Mouse (Mus musculus): ENCODE data around the gene Klhl23.

The Klhl23 gene

GRCm38 (mm10) chr2:69830116-69830515 is 8.4 kb downstream of the Klhl23 start:
- DNase-seq: no peak

- no peak for DNase-seq
These were observed 15.7 kb downstream of the Klhl23 start for GRCm38 (mm10) chr2:69837244-69837967.

GRCm38 (mm10) chr2:69837996-69838395 is 16.3 kb downstream of the Klhl23 start:
- DNase-seq: no peak

DNA sequence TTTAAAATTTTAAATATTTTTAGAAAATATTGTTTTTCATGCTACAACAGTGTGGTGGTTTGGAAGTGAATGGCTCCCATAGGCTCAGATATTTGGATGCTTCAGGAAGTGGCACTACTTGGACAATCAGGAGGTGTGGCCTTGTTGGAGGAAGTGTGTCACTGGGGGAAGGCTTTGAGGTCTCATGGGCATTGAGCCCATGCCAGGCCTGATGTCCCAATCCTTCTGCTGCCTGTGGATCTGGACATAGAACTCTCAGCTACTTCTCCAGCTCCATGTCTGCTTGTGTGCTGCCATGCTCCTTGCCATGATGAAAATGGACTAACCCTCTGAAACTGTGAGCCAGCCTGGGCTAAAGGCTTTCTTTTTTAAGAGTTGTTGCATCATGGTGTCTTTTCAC is 17.0 kb downstream of the Klhl23 start:
- no peak for DNase-seq

DNA sequence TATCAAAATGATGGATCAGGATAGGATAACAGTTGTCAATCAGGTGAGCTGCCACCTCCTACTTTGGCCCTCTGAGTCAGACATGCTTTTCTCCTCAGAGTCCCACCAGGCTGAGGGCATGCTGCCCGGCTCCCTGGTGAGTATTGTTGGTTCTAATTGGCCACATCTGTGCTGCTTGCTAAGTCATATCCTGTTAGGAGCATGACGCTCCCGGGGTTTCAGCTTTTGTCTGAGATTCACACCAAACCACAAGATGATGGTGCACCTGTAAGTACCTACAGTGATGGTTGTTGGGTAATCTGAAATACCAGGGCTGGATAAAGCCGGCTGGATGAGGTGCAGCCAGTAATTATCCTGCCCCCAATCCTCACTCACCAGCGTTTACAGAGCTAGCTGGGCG is 18.5 kb downstream of the Klhl23 start:
- DNase-seq: no peak

DNA sequence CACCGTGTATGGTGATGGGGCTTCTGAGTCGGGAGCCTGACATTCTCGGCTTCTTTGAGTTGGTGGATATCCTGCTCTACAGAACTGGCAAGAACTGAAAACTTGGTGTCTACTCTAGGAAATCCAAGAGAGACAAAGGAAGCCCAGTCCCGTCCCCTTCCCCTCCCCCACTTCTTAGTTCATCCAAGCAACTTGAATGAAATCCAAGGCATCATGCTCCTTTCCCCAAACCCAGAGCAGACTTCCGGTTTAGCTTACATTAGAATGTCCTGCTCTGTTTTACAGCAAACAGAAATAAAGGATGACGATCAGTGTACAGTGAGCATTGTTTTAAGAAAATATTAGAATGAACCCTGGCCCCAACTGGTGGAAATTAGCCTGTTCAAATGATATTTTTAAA is 27.5 kb downstream of the Klhl23 start:
- DNase-seq: peak in 1 of 2 experiments; percentile 31

- DNase-seq: no peak
These were observed 29.8 kb downstream of the Klhl23 start for GRCm38 (mm10) chr2:69851427-69852058.

DNA sequence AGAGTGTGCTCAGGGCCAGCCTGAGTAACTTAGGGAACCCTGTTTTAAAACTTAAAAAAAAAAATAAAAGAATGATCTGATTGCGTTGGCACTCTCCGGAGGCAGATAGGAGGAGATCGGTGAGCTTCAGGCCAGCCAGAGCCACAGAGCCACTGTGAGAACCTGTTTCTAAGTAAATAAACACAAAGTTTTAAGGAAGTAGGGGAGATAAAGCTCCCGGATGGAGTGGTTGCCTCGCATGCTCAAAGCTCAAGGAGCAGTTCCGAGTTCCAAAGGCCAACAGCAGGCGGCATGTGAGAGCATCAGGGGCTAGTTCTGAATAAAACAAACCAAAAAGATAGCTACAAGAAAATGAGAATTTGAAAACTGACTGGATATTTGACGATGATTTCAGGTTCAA is 34.6 kb downstream of the Klhl23 start:
- DNase-seq: no peak

DNA sequence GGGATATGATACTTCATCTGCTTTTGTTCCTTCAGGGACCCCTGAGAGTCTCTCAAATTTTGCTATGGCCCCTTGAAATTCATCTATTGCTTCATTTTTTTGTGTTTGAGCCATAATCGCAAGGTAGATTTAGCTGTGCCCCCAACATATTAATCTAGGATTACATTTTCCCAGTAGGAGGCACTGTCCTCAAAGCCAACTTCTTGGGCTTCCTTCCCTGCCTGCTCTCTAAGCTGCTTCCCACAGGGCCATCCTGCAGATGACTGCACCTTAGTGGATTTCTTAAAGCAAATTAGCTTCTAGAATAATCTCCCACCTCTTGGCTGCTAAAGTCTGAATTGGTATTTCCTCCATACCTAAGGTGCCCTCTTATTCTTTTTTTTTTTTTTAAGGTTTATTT is 36.1 kb downstream of the Klhl23 start:
- no peak for DNase-seq

- peak; percentile 38 to 44 for DNase-seq
These were observed 39.3 kb downstream of the Klhl23 start for GRCm38 (mm10) chr2:69860972-69861452.

DNA sequence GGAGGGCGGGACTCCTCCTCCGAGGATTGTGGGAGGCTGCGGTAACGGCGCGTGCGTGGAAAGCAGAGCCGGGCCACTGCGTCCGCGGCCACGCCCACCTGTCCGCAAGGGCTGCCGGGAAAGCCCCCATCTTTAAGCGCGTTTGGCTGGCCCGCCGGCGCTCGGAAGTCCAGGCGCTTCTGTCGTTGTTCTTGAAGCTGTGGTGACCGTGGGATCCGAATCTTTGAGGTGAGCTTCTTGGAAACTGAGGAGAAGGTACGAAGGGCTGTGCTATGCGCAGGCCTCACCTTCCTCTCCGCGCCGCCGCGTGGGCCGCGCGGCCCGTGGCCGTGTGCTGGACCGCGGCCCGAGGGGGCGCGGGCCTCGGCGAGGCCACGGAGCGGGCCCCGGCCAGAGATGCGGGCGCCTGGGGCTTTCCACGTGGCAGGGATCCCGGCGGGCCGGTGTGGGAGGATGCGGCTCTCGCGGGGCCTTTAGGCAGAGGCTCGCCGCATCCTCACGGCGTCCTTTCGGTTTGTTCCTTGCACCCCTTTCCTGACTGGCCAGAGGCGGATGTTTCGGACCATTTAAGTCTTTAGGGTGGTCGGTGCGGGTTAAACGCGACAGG is 39.8 kb downstream of the Klhl23 start, which contains the start of gene Ssb:
Gene Ssb, plus strand, starts transcription at position 78 of the 607 bp plus-strand sequence.
- DNase-seq: peak; percentile 97 to 98

GRCm38 (mm10) chr2:69862117-69862657 is 40.4 kb downstream of the Klhl23 start:
- no peak for DNase-seq

- DNase-seq: no peak
These were observed 62.2 kb downstream of the Klhl23 start for GRCm38 (mm10) chr2:69883990-69884391.

DNA sequence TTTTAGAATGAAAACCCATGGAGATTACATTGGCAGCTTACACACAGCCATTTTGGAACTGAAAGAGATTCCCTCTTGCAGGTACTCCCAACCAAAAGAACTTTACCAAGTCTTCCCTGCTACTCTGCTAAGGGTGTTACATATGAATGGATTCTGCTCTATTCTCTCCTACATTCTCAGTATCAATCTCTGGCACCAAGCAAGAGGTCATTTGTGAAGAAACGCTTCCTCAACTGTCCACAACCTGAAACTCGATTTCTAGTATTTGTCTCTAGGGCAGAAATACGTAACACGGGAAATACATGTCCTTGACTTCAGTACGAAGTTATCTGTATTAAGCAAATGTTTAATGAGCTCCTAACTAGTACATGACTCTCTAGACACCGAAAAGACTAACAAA is 62.8 kb downstream of the Klhl23 start:
- DNase-seq: no peak

- no peak for DNase-seq
These were observed 63.3 kb downstream of the Klhl23 start for GRCm38 (mm10) chr2:69885050-69885449.

DNA sequence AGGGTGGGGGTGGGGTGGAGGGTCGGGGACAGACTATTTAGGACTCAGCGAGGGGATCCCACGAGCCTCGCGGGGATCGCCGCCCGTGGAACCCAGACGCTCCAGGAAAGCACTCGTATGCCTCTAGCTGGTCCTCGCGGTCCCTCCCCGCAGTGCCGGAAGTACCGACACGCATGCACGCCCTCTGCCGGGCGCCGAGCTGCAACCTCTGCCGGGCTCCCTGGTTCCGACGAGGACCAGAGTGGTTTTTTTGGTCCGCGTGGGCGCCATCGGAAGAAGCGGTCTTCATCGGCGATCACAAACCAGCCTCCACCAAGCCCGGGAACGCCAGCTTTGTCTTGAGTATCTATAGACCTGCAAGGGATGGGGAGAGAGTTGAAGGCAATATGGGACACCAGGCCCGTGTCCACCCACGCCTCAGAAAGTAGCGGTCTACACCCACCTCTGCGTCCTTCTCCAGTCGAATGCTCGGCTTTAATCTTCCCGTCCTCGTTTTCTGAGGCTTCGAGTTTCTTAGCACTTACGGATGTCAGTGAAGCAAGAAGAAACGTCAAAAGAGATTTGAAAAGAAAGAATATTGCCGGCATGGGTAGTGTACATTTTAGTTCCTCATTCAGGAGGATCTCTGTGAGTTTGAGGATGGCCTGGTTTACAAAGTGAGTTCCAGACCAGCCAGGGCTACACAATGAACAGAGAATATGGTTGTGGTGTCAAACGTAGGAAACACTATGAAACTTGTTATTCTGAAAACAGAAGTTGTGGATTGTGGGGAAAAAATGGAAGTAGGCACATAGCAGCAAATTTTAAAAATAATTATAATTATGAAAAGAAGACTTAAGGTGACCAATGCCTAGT is 63.9 kb downstream of the Klhl23 start, which contains the start of gene Mettl5:
Gene Mettl5, minus strand, starts transcription at position 165 of the 855 bp plus-strand sequence.
- peak; percentile 93 to 96 for DNase-seq

Measured in kidney, postnatal 4 days (tissue).